Mouse (Mus musculus) cerebellum, adult (tissue): ENCODE measurements around the gene Tlx3.

Experiments used
- ATAC-seq: cut with Nextera tagmentation; 2 replicates; pipeline ENCODE4 v1.9.2; 2017; ENCODE audit warnings: mild to moderate bottlenecking, moderate library complexity, mixed read lengths; ENCODE audit not compliant: insufficient number of reproducible peaks, low FRiP score, low TSS enrichment

The Tlx3 gene

GRCm38 (mm10) chr11:33203383-33204328 is at the start of gene Tlx3:
Gene Tlx3, minus strand, starts transcription at chr11:33203589.
- peak; percentile 33; the same call in 1 of the 2 replicates for ATAC-seq

GRCm38 (mm10) chr11:33240295-33240694 is 36.9 kb upstream of the Tlx3 start:
- ATAC-seq = no peak

GRCm38 (mm10) chr11:33234134-33234533 is 30.7 kb upstream of the Tlx3 start:
- ATAC-seq = no peak

- no peak for ATAC-seq
Observed at GRCm38 (mm10) chr11:33232056-33232455, 28.7 kb upstream of the Tlx3 start.

GRCm38 (mm10) chr11:33228186-33228585 is 24.8 kb upstream of the Tlx3 start:
- ATAC-seq = no peak

GRCm38 (mm10) chr11:33226516-33226915 is 23.1 kb upstream of the Tlx3 start:
- no peak for ATAC-seq

- no peak for ATAC-seq
Observed at GRCm38 (mm10) chr11:33221566-33222365, 18.4 kb upstream of the Tlx3 start.

- no peak for ATAC-seq
Observed at GRCm38 (mm10) chr11:33220763-33221162, 17.4 kb upstream of the Tlx3 start.

- ATAC-seq = no peak
Observed at GRCm38 (mm10) chr11:33217384-33218079, 14.1 kb upstream of the Tlx3 start.

GRCm38 (mm10) chr11:33207411-33207810 is 4.0 kb upstream of the Tlx3 start:
- ATAC-seq = no peak

GRCm38 (mm10) chr11:33204966-33205365 is 1.6 kb upstream of the Tlx3 start:
- no peak for ATAC-seq

GRCm38 (mm10) chr11:33204329-33204705 is 928 bp upstream of the Tlx3 start:
- ATAC-seq = no peak

- no peak for ATAC-seq
Observed at GRCm38 (mm10) chr11:33202972-33203371, 417 bp downstream of the Tlx3 start.

- ATAC-seq = no peak
Observed at GRCm38 (mm10) chr11:33202296-33202695, 1.1 kb downstream of the Tlx3 start.

GRCm38 (mm10) chr11:33201626-33202010 is 1.8 kb downstream of the Tlx3 start:
- no peak for ATAC-seq

- ATAC-seq = no peak
Observed at GRCm38 (mm10) chr11:33200764-33201625, 2.4 kb downstream of the Tlx3 start.

- no peak for ATAC-seq
Observed at GRCm38 (mm10) chr11:33199906-33200763, 3.3 kb downstream of the Tlx3 start.

- no peak for ATAC-seq
Observed at GRCm38 (mm10) chr11:33199117-33199514, 4.3 kb downstream of the Tlx3 start.
